29 mouse cellular contexts compared by ENCODE assay signal in genomic region chr1:37019017-37019416, GRCm38 (mm10). TPM values are rescaled to one million over a fixed set of nuclear protein-coding genes. Genes with fewer than 3 reads are reported as not detected.
DNase-seq lines count a peak whose midpoint lies in the region; ATAC-seq and TF ChIP-seq lines count a peak whose summit lies in the region.
"Had no signal": no experiment of that assay in that cellular context is flagged by ENCODE, and none has a peak within 500 bp of the region (broad histone marks: within the 10 kb centered on the region; RNA-seq: fewer than 3 reads in every experiment).

No protein-coding gene starts in this region.

- no peaks in the 10 kb centered on the region for H3K9me3 ChIP-seq in lung, embryonic 16.5 days (ENCODE audit: control insufficient read depth, low read length)
- H3K9me3 ChIP-seq in stomach, embryonic 16.5 days (replicated peaks; ENCODE audit: control insufficient read depth, low read length): no peaks in the 10 kb centered on the region
- no peaks in the 10 kb centered on the region for H3K9me3 ChIP-seq in stomach, postnatal 0 days (ENCODE audit: control insufficient read depth, low read length)
- H3K9me3 ChIP-seq in forebrain, embryonic 16.5 days (ENCODE audit: control insufficient read depth, low read length): no peaks in the 10 kb centered on the region
- H3K9me3 ChIP-seq: embryonic facial prominence, embryonic 10.5 days; embryonic facial prominence, embryonic 13.5 days; forebrain, embryonic 10.5 days; forebrain, embryonic 13.5 days; heart, embryonic 12.5 days; heart, embryonic 15.5 days had no signal

- no peak overlapping the region for H3K27ac ChIP-seq in lung, embryonic 16.5 days (ENCODE audit: low read length)
- 0 out of 2 replicates have a peak overlapping the region, but pooled peaks have one; percentile 3 for H3K27ac ChIP-seq in stomach, embryonic 16.5 days (ENCODE audit: low read length)
- H3K27ac ChIP-seq in stomach, postnatal 0 days (replicated peaks): no peak overlapping the region
- H3K27ac ChIP-seq in forebrain, embryonic 16.5 days (ENCODE audit: low read length): no peak overlapping the region
- H3K27ac ChIP-seq: embryonic facial prominence, embryonic 10.5 days; embryonic facial prominence, embryonic 13.5 days; forebrain, embryonic 10.5 days; forebrain, embryonic 13.5 days; gastrocnemius, adult 2 months; heart, embryonic 15.5 days; hindbrain, embryonic 14.5 days had no signal

- TF ChIP-seq EP300 in stomach, postnatal 0 days (optimal IDR thresholded peaks at IDR 0.05): no peak

- H3K9ac ChIP-seq in lung, embryonic 16.5 days (ENCODE audit: low read length): no peak overlapping the region
- H3K9ac ChIP-seq in stomach, embryonic 16.5 days (ENCODE audit: low read length): no peak overlapping the region
- H3K9ac ChIP-seq in stomach, postnatal 0 days (ENCODE audit: low read length): no peak overlapping the region
- H3K9ac ChIP-seq in forebrain, embryonic 16.5 days (replicated peaks; ENCODE audit: low read depth, low read length): no peak overlapping the region
- H3K9ac ChIP-seq: embryonic facial prominence, embryonic 13.5 days; forebrain, embryonic 13.5 days; forebrain, postnatal 0 days; heart, embryonic 12.5 days; heart, embryonic 15.5 days; hindbrain, embryonic 14.5 days had no signal

- peak; percentile 37 for DNase-seq in heart, adult 11 months
- no peak for DNase-seq in heart, postnatal 36 days
- DNase-seq in lung, postnatal 4 days: no peak
- no peak for DNase-seq in stomach, postnatal 0 days (ENCODE audit: low spot score)
- DNase-seq: adrenal gland, adult 2 months; adrenal gland, postnatal 14 days; cerebellum, adult 11 months; cerebellum, adult 2 months; cerebellum, postnatal 10 days; cerebellum, postnatal 36 days; embryo, embryonic 11 days; forebrain, postnatal 0 days; gastrocnemius, adult 2 months; gastrocnemius, postnatal 14 days; heart, adult 18-20 months; heart, postnatal 10 days; heart, postnatal 4 days had no signal

- no peak for TF ChIP-seq CTCF in stomach, postnatal 0 days (IDR thresholded peaks at IDR 0.05; ENCODE audit: low read depth)

- intact Hi-C loops in heart, postnatal 36 days (cut with DNase I): no loop called here

- no peaks in the 10 kb centered on the region for H3K36me3 ChIP-seq in lung, embryonic 16.5 days (ENCODE audit: control insufficient read depth, insufficient read depth, low read length)
- H3K36me3 ChIP-seq in stomach, embryonic 16.5 days (ENCODE audit: control insufficient read depth, insufficient read depth, low read length): no peaks in the 10 kb centered on the region
- H3K36me3 ChIP-seq in stomach, postnatal 0 days (ENCODE audit: control insufficient read depth, insufficient read depth, low read length): no peaks in the 10 kb centered on the region
- no peaks in the 10 kb centered on the region for H3K36me3 ChIP-seq in forebrain, embryonic 16.5 days (ENCODE audit: control insufficient read depth, insufficient read depth)
- H3K36me3 ChIP-seq: embryonic facial prominence, embryonic 10.5 days; embryonic facial prominence, embryonic 13.5 days; forebrain, embryonic 10.5 days; heart, embryonic 12.5 days; heart, embryonic 15.5 days had no signal

- peak; percentile 59; the same call in 1 of the 2 replicates for ATAC-seq in lung, embryonic 16.5 days (ENCODE audit: low read depth)
- no peak for ATAC-seq in stomach, embryonic 16.5 days (ENCODE audit: insufficient read depth, low FRiP score)
- no peak for ATAC-seq in stomach, postnatal 0 days (ENCODE audit: low FRiP score, low TSS enrichment)
- ATAC-seq in forebrain, embryonic 16.5 days: no peak
- ATAC-seq: forebrain, embryonic 13.5 days; forebrain, postnatal 0 days; Patski had no signal

- H3K4me3 ChIP-seq in lung, embryonic 16.5 days (ENCODE audit: low read length): no peak overlapping the region
- H3K4me3 ChIP-seq in stomach, embryonic 16.5 days (replicated peaks; ENCODE audit: low read length): no peak overlapping the region
- H3K4me3 ChIP-seq in stomach, postnatal 0 days (ENCODE audit: low read depth, low read length): no peak overlapping the region
- no peak overlapping the region for H3K4me3 ChIP-seq in forebrain, embryonic 16.5 days (replicated peaks; ENCODE audit: low read length)
- H3K4me3 ChIP-seq: embryonic facial prominence, embryonic 10.5 days; embryonic facial prominence, embryonic 13.5 days; erythroblast, embryonic 14.5 days; forebrain, embryonic 10.5 days; forebrain, embryonic 13.5 days; gastrocnemius, adult 2 months; heart, embryonic 12.5 days; heart, embryonic 15.5 days had no signal

- H3K27me3 ChIP-seq in lung, embryonic 16.5 days (ENCODE audit: control insufficient read depth, insufficient read depth, low read depth, low read length): no peaks in the 10 kb centered on the region
- no peaks in the 10 kb centered on the region for H3K27me3 ChIP-seq in stomach, embryonic 16.5 days (ENCODE audit: control insufficient read depth, insufficient read depth, low read length)
- no peaks in the 10 kb centered on the region for H3K27me3 ChIP-seq in stomach, postnatal 0 days (ENCODE audit: control insufficient read depth, insufficient read depth, low read length)
- H3K27me3 ChIP-seq in forebrain, embryonic 16.5 days (replicated peaks; ENCODE audit: control insufficient read depth, insufficient read depth, low read length): no peaks in the 10 kb centered on the region
- H3K27me3 ChIP-seq: embryonic facial prominence, embryonic 13.5 days; forebrain, embryonic 13.5 days; heart, embryonic 12.5 days; heart, embryonic 15.5 days had no signal

- 32% methylated on average over 6 of the region's 6 CpGs for WGBS in lung, embryonic 16.5 days
- WGBS in stomach, embryonic 16.5 days: 48% methylated on average over 6 of the region's 6 CpGs
- 31% methylated on average over 6 of the region's 6 CpGs for WGBS in stomach, postnatal 0 days
- WGBS in forebrain, embryonic 16.5 days: 92% methylated on average over 6 of the region's 6 CpGs

- H3K4me2 ChIP-seq in lung, embryonic 16.5 days (ENCODE audit: low read depth, low read length): no peak overlapping the region
- no peak overlapping the region for H3K4me2 ChIP-seq in stomach, embryonic 16.5 days (ENCODE audit: low read depth, low read length)
- H3K4me2 ChIP-seq in stomach, postnatal 0 days (replicated peaks; ENCODE audit: low read depth): no peak overlapping the region
- no peak overlapping the region for H3K4me2 ChIP-seq in forebrain, embryonic 16.5 days (ENCODE audit: low read length)
- H3K4me2 ChIP-seq: embryonic facial prominence, embryonic 13.5 days; forebrain, embryonic 13.5 days; heart, embryonic 12.5 days; heart, embryonic 15.5 days; hindbrain, embryonic 14.5 days had no signal

- peaks cover 2% of the 10 kb centered on the region; the same call in 1 of the 2 replicates for H3K4me1 ChIP-seq in lung, embryonic 16.5 days (replicated peaks; ENCODE audit: control insufficient read depth, insufficient read depth, low read length)
- H3K4me1 ChIP-seq in stomach, embryonic 16.5 days (ENCODE audit: control insufficient read depth, insufficient read depth, low read length): 0 out of 2 replicates have a peak, but pooled peaks cover 2% of the 10 kb centered on the region
- H3K4me1 ChIP-seq in stomach, postnatal 0 days (replicated peaks; ENCODE audit: control insufficient read depth, insufficient read depth): no peaks in the 10 kb centered on the region
- H3K4me1 ChIP-seq in forebrain, embryonic 16.5 days (replicated peaks; ENCODE audit: control insufficient read depth, insufficient read depth, low read length): no peaks in the 10 kb centered on the region
- H3K4me1 ChIP-seq: embryonic facial prominence, embryonic 10.5 days; embryonic facial prominence, embryonic 13.5 days; forebrain, embryonic 10.5 days; forebrain, embryonic 13.5 days; heart, embryonic 12.5 days; heart, embryonic 15.5 days had no signal

RNA-seq across cellular contexts. Expression of gene Vwa3b, which starts 7.4 kb away (rescaled TPM):
- under 1 TPM in 1 of 2 experiments, not detected in 1; 0.56 TPM for total RNA-seq in heart, postnatal 36 days (2021)
- polyA plus RNA-seq in lung, embryonic 16.5 days (2015; fragmentation: Nextera tagmentation; extraction: Ambion mirVana): 1.1 and 1.3 TPM in 2 replicates
- polyA plus RNA-seq in stomach, embryonic 16.5 days (2015; fragmentation: Nextera tagmentation; extraction: Ambion mirVana): 0.37 and 0.94 TPM in 2 replicates
- 1.1 and 1.7 TPM in 2 replicates for polyA plus RNA-seq in stomach, postnatal 0 days (2015; fragmentation: Nextera tagmentation; extraction: Ambion mirVana)
- polyA plus RNA-seq in forebrain, embryonic 16.5 days (2015; fragmentation: Nextera tagmentation; extraction: Ambion mirVana): 0.89 and 1.9 TPM in 2 replicates
- polyA plus RNA-seq: adrenal gland, adult 2 months; erythroblast, embryonic 14.5 days; heart, embryonic 12.5 days; Patski had no signal
